Mouse (Mus musculus) adrenal gland (tissue): ENCODE data around the gene Eftud2.

ENCODE experiments used
- intact Hi-C: fragments of 180-260 bp; cut with DNase I; formaldehyde crosslinking; loops from one replicate; pipeline ENCODE4 v1.15.1; 2025
- long read RNA-seq, 2 experiments: library from polyadenylated mRNA; unstranded; transcript quantifications; one replicate each; pipeline ENCODE4 v2.0.0; 2020; ENCODE audit warnings: borderline replicate concordance in 1 of 2; ENCODE audit not compliant: insufficient replicate concordance in 1 of 2

The Eftud2 gene
- long read RNA-seq, experiment 1, transcript Eftud2-201 (28 exons, 3,324 nt), result major isoform, 16 of 31 reads
- long read RNA-seq, experiment 1, partial matches to known transcripts, result 12 of 31 reads
- long read RNA-seq, experiment 1, other reads (novel, unspliced or antisense), result 2 of 31 reads
- long read RNA-seq, experiment 2, transcript Eftud2-201 (28 exons, 3,324 nt), result major isoform, 22 of 40 reads
- long read RNA-seq, experiment 2, partial matches to known transcripts, result 16 of 40 reads
- long read RNA-seq, experiment 2, other reads (novel, unspliced or antisense), result 1 of 40 reads

- intact Hi-C loops, result no loop called here
Measured at GRCm38 (mm10) chr11:102880585-102881313, at the start of gene Eftud2, which contains the start of gene Ccdc103. TSS of gene Eftud2 (minus strand) at chr11:102880985. TSS of gene Ccdc103 (plus strand) at chr11:102881204.

- intact Hi-C loops, result no loop called here
Measured at GRCm38 (mm10) chr11:102925351-102925717, 44.5 kb upstream of the Eftud2 start.

- intact Hi-C loops, result no loop called here
Measured at GRCm38 (mm10) chr11:102924557-102925350, 44.0 kb upstream of the Eftud2 start, which contains the start of gene Kif18b. TSS of gene Kif18b (minus strand) at chr11:102925124.

- intact Hi-C loops, result no loop called here
Measured at GRCm38 (mm10) chr11:102921491-102921890, 40.7 kb upstream of the Eftud2 start.

- intact Hi-C loops, result no loop called here
Measured at GRCm38 (mm10) chr11:102918077-102918476, 37.3 kb upstream of the Eftud2 start.

GRCm38 (mm10) chr11:102915380-102915779 lies 34.6 kb upstream of the Eftud2 start:
- intact Hi-C loops, result no loop called here

GRCm38 (mm10) chr11:102911376-102911775 lies 30.6 kb upstream of the Eftud2 start:
- intact Hi-C loops, result no loop called here

- intact Hi-C loops, result loop anchor here (10.0 kb wide), 1 partner anchor 151 kb away; no protein-coding TSS in a partner anchor
Measured at GRCm38 (mm10) chr11:102903654-102904053, 22.9 kb upstream of the Eftud2 start.

GRCm38 (mm10) chr11:102902107-102902506 lies 21.3 kb upstream of the Eftud2 start:
- intact Hi-C loops, result loop anchor here (10.0 kb wide), 1 partner anchor 153 kb away; no protein-coding TSS in a partner anchor

GRCm38 (mm10) chr11:102901199-102901598 lies 20.4 kb upstream of the Eftud2 start:
- intact Hi-C loops, result loop anchor here (2.0 to 10.0 kb wide), 2 partner anchors 92 to 154 kb away; no protein-coding TSS in a partner anchor

- intact Hi-C loops, result loop anchor here (2.0 to 10.0 kb wide), 2 partner anchors 92 to 154 kb away; no protein-coding TSS in a partner anchor
Measured at GRCm38 (mm10) chr11:102900763-102901162, 20.0 kb upstream of the Eftud2 start, which contains the start of gene Gfap. TSS of gene Gfap (minus strand) at chr11:102900912.

GRCm38 (mm10) chr11:102898408-102898807 lies 17.6 kb upstream of the Eftud2 start:
- intact Hi-C loops, result no loop called here

- intact Hi-C loops, result no loop called here
Measured at GRCm38 (mm10) chr11:102896641-102897040, 15.9 kb upstream of the Eftud2 start.

- intact Hi-C loops, result no loop called here
Measured at GRCm38 (mm10) chr11:102895779-102896178, 15.0 kb upstream of the Eftud2 start.

- intact Hi-C loops, result loop anchor here (5.0 kb wide), 1 partner anchor 43 kb away; no protein-coding TSS in a partner anchor
Measured at GRCm38 (mm10) chr11:102894716-102895115, 13.9 kb upstream of the Eftud2 start.

GRCm38 (mm10) chr11:102893015-102893651 lies 12.3 kb upstream of the Eftud2 start:
- intact Hi-C loops, result loop anchor here (5.0 kb wide), 1 partner anchor 44 kb away; no protein-coding TSS in a partner anchor

- intact Hi-C loops, result loop anchor here (5.0 kb wide), 1 partner anchor 47 kb away; no protein-coding TSS in a partner anchor
Measured at GRCm38 (mm10) chr11:102890096-102890495, 9.3 kb upstream of the Eftud2 start.

- intact Hi-C loops, result no loop called here
Measured at GRCm38 (mm10) chr11:102888135-102888534, 7.3 kb upstream of the Eftud2 start.

- intact Hi-C loops, result no loop called here
Measured at GRCm38 (mm10) chr11:102887433-102887832, 6.6 kb upstream of the Eftud2 start.

GRCm38 (mm10) chr11:102884616-102885219 lies 3.9 kb upstream of the Eftud2 start, which contains the start of gene Fam187a:
TSS of gene Fam187a (plus strand) at chr11:102885169.
- intact Hi-C loops, result no loop called here
